Mouse (Mus musculus) cerebellum, adult 8-10 months (tissue): ENCODE measurements around the gene Btnl2.
"Not testable (repeated sequence)": the region's sequence is repeated elsewhere in the genome, so short reads cannot be mapped to it uniquely, and the experiment has no call there.

Source experiments
- DNase-seq: peaks from one replicate; pipeline ENCODE4 v3.0.0; 2022

Btnl2 gene

GRCm38 (mm10) chr17:34354539-34354938, at the start of gene Btnl2:
Gene Btnl2, plus strand, starts transcription at chr17:34354822.
- DNase-seq, result no peak

GRCm38 (mm10) chr17:34305380-34306030, 49.1 kb upstream of the Btnl2 start, which contains the start of gene H2-Eb1:
Gene H2-Eb1, plus strand, starts transcription at chr17:34305867.
- DNase-seq, result peak; percentile 52

DNA sequence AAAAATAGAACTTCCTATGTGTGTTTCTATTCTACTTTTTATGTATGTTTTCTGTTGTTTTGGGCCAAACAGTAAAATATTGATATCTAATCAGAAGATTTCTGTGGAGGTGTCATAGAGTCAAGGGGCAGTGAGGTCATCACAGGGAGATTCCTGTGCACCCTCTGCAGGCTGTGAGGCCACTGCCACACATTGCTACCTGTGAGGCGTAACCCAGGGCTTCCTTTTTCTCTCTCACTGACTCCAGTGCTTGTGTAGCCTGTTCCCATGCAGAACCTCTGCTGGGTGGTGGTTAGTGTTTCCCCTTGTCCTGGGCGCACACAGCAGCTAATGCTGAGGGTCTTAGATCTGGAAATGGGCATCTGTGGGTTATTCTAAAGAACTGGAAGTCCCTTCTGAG, 48.2 kb upstream of the Btnl2 start:
- no peak for DNase-seq

GRCm38 (mm10) chr17:34307216-34307615, 47.4 kb upstream of the Btnl2 start:
- no peak for DNase-seq

DNA sequence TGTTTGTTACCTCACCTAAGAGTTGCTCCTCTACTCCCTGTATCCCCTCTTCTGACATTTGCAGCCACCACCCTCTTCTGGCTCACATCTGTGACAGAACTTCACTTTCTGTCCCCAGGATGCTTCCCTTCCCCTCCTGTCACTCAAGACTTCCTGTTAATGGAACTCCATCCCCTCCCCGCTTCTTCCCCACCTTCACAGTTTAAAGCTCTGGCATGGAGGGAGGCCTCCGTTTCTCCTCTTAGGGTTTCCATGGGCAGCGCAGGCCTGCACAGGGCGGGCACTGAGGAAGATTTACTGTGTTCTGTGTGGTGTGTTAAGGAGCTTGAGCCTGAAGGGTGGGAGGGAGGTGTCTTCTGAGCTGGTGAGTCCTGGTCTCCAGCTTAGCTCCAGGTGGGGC, 46.5 kb upstream of the Btnl2 start:
- DNase-seq, result no peak

GRCm38 (mm10) chr17:34309225-34309624, 45.4 kb upstream of the Btnl2 start:
- DNase-seq, result no peak

DNA sequence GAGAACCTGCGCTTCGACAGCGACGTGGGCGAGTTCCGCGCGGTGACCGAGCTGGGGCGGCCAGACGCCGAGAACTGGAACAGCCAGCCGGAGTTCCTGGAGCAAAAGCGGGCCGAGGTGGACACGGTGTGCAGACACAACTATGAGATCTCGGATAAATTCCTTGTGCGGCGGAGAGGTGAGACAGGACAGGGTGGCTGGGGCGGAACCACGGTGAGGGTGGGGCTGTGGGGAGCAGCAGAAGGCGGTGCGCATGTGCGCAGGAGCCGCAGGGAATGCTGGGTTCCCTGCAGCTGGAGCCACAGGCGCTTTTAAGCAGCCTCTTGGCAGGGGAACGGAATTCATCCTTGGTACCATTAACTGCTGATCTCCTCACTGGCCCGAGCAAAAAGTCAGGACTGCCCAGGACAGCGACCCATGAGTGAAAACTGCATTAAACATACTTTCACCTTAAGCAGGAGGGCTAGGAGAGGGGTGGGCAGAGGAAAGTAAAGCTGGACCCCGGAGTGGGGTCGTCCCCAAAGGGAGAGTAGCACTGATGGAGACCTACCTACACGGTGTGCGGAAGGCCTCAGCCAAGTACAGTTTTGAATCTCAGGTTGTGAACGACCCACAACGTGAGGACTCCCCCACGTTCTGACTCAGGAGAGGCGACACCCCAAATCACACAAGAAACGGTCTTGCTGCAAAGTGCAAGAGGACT, 44.8 kb upstream of the Btnl2 start:
- peak; percentile 30 for DNase-seq

DNA sequence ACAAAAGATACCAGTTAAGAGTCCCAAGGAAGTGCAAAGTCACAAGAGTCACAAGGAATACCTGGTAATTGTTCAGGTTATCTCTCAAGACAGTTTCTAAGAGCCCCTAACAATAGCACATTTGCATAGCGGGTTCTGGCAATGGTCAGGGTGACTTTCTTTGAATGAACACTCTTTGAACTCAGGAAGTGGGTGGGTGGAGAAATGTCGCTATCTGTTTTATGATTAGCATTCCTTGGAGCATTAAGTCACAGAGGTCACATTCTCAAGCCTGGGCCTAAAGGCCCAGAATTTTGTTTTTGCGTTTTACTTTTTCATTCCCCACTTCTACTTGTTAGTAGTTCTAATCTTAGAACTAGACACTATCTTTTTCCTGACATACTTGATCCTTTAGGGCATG, 44.1 kb upstream of the Btnl2 start:
- not testable (repeated sequence) for DNase-seq

- no peak for DNase-seq
These were observed 42.4 kb upstream of the Btnl2 start for GRCm38 (mm10) chr17:34312185-34312584.

GRCm38 (mm10) chr17:34313393-34313792, 41.2 kb upstream of the Btnl2 start:
- peak; percentile 39 for DNase-seq

GRCm38 (mm10) chr17:34314286-34314685, 40.3 kb upstream of the Btnl2 start:
- no peak for DNase-seq

DNA sequence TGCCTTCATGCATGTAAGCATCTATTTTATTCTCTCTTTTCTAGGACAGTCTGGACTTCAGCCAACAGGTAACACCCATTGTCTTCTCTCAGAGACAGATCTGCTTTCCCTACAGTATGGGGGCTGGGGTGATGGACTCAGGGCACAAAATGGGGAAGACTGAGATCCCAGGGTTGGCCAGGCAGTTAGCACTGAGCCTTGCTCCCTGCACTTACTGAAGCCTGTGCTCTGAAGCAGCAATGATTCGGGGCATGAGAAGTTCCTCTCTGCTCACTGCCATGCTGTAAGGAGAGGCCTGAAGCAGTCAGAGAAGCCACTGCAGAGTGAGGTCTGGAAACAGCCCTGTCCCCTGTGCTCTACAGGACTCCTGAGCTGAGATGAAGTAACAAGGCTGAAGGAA, 39.1 kb upstream of the Btnl2 start:
- no peak for DNase-seq

- no peak for DNase-seq
These were observed 37.9 kb upstream of the Btnl2 start for GRCm38 (mm10) chr17:34316697-34317096.

DNA sequence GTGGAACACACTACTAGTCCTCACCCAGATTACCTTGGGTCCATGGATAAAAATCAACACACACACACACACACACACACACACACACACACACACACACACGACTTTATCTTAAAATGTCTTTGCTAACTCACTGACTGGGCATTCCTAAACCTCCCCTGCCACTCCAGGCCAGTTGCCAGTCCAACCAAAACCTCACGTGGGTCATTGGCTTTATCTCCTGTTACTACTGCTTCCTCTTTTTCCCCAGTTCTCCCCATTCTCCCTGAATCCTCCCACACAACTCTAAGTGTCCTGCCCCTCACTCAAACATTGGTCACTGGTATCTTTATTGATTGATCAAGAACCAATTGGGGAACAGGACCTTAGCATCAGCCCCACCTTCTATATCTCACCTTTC, 37.3 kb upstream of the Btnl2 start:
- no peak for DNase-seq

DNA sequence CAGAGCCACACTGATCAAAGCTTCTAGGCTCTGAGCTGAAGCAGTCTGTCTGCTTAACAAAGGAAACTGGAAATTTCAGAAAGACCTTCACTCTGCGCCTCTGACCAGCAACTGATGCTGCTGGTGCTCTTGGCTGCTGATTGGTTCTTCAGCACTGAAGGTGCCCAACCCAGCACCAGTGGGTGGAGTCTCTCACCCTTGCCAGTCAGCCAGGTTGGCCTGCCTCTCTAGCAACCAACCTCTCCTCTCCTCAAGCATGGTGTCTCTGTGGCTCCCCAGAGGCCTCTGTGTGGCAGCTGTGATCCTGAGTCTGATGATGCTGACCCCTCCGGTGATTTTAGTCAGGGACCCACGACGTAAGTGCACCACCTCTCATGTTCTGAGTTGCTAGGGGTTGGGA, 29.2 kb upstream of the Btnl2 start, which contains the start of gene H2-Eb2:
Gene H2-Eb2 (plus strand): TSS at position 230 of the 400 bp plus-strand sequence.
- no peak for DNase-seq

GRCm38 (mm10) chr17:34326373-34326772, 28.2 kb upstream of the Btnl2 start:
- DNase-seq, result no peak

GRCm38 (mm10) chr17:34329807-34330206, 24.8 kb upstream of the Btnl2 start:
- DNase-seq, result no peak

GRCm38 (mm10) chr17:34331200-34331599, 23.4 kb upstream of the Btnl2 start:
- DNase-seq, result no peak

DNA sequence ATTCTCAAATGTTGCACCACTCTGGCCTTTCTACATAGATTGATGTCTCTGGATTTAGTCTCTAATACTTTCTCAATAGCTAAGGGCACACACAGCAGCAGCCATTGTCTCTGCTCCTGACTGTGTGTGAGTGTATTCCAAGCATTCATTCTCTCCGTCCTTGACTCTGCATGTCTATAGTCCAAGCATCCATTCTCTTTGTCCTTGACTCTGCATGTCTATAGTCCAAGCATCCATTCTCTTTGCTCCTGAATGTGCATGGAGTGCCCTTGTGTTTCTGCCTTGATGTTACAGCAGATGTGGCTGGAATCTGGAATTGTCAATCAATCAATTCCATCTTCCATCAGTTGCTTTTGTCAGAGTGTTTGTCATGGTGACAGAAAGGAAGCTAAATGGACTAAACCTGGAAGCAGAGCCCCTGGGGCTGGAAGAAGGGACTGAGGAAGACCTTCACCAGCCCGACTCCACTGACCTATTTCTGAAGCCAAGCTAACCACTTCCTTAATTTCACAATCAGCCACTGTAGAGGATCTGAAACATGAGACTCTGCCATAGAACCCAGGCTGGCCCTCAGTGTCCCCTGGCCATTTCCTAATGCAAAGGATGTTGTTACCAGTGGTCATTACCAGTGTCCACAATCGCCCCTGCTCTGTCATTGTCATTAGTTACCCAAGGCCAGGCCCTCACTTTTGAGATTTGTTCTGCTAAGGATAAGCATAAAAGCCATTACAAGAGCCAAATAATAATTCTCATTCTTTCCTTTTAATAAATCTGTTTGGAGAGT, 13.8 kb upstream of the Btnl2 start:
- DNase-seq, result no peak

DNA sequence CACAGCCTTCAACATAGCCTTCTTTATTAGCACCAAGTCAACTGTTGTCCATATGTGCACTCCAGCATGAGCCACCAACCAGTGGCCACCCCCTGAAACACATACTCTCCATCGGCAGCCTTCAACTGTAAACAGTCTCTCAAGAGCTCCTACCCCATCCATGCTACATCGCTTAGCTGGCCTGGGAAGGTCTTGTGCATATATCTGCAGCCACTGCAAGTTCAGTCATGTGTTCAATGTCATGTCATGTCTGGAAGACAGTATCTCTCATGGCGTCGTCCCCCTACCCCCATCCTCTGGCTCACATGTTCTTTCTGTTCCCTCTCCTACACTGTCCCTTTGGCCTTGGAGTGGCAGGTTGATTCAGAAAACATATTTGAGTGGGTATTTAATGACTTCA, 9.7 kb upstream of the Btnl2 start:
- DNase-seq, result no peak

DNA sequence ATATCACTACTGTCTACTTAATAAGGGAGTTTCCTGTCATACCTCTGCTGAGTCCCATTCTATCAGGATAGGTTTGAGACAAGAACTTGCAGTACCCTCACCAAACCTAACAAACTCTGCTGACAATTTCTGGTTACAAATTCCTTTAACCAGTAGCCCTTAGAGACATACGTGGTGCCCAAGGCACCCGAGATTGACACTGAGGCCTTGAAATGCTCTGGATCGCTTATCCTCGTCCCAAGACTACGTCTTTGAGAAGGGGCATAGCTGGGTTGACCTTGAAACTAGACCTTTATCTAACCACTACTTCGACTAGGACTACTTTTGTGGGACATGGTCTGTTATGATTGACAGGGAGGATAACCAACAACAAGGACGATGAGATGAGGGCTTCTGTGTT, 9.1 kb upstream of the Btnl2 start:
- DNase-seq, result no peak

GRCm38 (mm10) chr17:34346041-34346440, 8.6 kb upstream of the Btnl2 start:
- no peak for DNase-seq

DNA sequence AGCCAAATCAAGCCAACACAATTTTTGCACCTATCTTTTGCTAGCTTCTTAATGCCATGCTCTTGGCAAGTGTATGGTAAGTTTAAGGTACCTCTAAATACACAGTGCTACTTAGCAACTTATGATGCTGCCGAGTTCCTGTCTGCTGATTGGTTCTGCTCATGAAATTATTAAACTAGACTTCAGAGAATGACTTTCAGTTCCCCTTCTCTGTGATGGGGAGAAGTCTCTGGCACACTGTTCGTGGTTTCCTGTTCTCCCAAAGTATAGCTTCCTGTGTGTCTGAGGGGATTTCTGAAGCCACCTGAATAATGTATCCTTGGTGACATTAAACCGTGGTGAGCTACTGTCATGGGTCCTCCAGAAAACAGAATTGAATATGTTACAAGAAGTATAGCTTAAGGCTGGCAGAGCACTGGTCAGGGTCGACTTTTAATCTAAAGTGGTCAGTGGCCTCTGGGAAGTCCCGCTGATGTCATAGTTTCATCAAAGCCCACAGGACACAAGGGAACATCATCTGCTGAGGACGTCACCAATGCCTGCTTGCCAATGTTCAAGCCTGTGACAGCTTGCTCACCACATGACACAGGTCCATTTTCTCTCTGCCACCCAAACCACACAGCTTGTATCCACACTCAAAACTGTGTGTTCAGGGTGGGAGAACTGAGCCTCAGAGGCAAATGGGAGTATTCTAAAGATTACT, 6.9 kb upstream of the Btnl2 start:
- DNase-seq, result no peak
